Mouse (Mus musculus): ENCODE measurements at regions not wholly inside any gene's neighbourhood (a gene's known extent, or its start where the extent isn't known, plus 50 kb on each side); places are given as distances from the start of the nearest gene placed in this dataset.

GRCm38 (mm10) chr3:43155643-43156042 lies 1413.2 kb downstream of the D3Ertd751e start:
- TF ChIP-seq CTCF (IDR thresholded peaks at IDR 0.05; ENCODE audit: borderline replicate concordance, extremely low read depth, insufficient read depth, insufficient read length), result no peak
- no peak for TF ChIP-seq POLR2A (IDR thresholded peaks at IDR 0.05; ENCODE audit: borderline replicate concordance, extremely low read depth, insufficient read depth, insufficient read length, poor library complexity, severe bottlenecking)
- no peak for DNase-seq (ENCODE audit: low read depth)

- no peak for DNase-seq (ENCODE audit: low read depth)
- TF ChIP-seq CTCF (IDR thresholded peaks at IDR 0.05; ENCODE audit: borderline replicate concordance, extremely low read depth, insufficient read depth, insufficient read length) (no peak), POLR2A (IDR thresholded peaks at IDR 0.05; ENCODE audit: borderline replicate concordance, extremely low read depth, insufficient read depth, insufficient read length, poor library complexity, severe bottlenecking) (no peak)
These were observed 1418.1 kb downstream of the D3Ertd751e start for GRCm38 (mm10) chr3:43160530-43160929.

- TF ChIP-seq CTCF (IDR thresholded peaks at IDR 0.05; ENCODE audit: borderline replicate concordance, extremely low read depth, insufficient read depth, insufficient read length) (no peak), POLR2A (IDR thresholded peaks at IDR 0.05; ENCODE audit: borderline replicate concordance, extremely low read depth, insufficient read depth, insufficient read length, poor library complexity, severe bottlenecking) (no peak)
These were observed 1440.4 kb downstream of the D3Ertd751e start for GRCm38 (mm10) chr3:43182785-43183184.

GRCm38 (mm10) chr3:43199891-43200290 lies 1457.5 kb downstream of the D3Ertd751e start:
- DNase-seq (ENCODE audit: low read depth), result peak; percentile 79
- TF ChIP-seq CTCF (IDR thresholded peaks at IDR 0.05; ENCODE audit: borderline replicate concordance, extremely low read depth, insufficient read depth, insufficient read length), result no peak
- TF ChIP-seq POLR2A (IDR thresholded peaks at IDR 0.05; ENCODE audit: borderline replicate concordance, extremely low read depth, insufficient read depth, insufficient read length, poor library complexity, severe bottlenecking), result no peak

More at GRCm38 (mm10) chr3:43182785-43183184, 1440.4 kb downstream of the D3Ertd751e start:
- no peak for DNase-seq (ENCODE audit: low read depth)

GRCm38 (mm10) chr3:43209646-43210045 lies 1467.2 kb downstream of the D3Ertd751e start:
- no peak for DNase-seq (ENCODE audit: low read depth)

GRCm38 (mm10) chr3:43218726-43219125 lies 1476.3 kb downstream of the D3Ertd751e start:
- TF ChIP-seq CTCF (IDR thresholded peaks at IDR 0.05; ENCODE audit: borderline replicate concordance, extremely low read depth, insufficient read depth, insufficient read length) (no peak), POLR2A (IDR thresholded peaks at IDR 0.05; ENCODE audit: borderline replicate concordance, extremely low read depth, insufficient read depth, insufficient read length, poor library complexity, severe bottlenecking) (no peak)
- DNase-seq (ENCODE audit: low read depth), result no peak

More at GRCm38 (mm10) chr3:43209646-43210045, 1467.2 kb downstream of the D3Ertd751e start:
- no peak for TF ChIP-seq CTCF (IDR thresholded peaks at IDR 0.05; ENCODE audit: borderline replicate concordance, extremely low read depth, insufficient read depth, insufficient read length)
- TF ChIP-seq POLR2A (IDR thresholded peaks at IDR 0.05; ENCODE audit: borderline replicate concordance, extremely low read depth, insufficient read depth, insufficient read length, poor library complexity, severe bottlenecking), result no peak

- no peak for TF ChIP-seq CTCF (IDR thresholded peaks at IDR 0.05; ENCODE audit: borderline replicate concordance, extremely low read depth, insufficient read depth, insufficient read length)
- TF ChIP-seq POLR2A (IDR thresholded peaks at IDR 0.05; ENCODE audit: borderline replicate concordance, extremely low read depth, insufficient read depth, insufficient read length, poor library complexity, severe bottlenecking), result no peak
- DNase-seq (ENCODE audit: low read depth), result peak; percentile 14
These were observed 1504.2 kb downstream of the D3Ertd751e start for GRCm38 (mm10) chr3:43246639-43247038.

Data from brain, embryonic 14.5 days (tissue).